Mouse (Mus musculus) thymus, postnatal 36 days (tissue): ENCODE data around the gene Ldlrad3.

Source experiments
- DNase-seq, 2 experiments: peaks; one replicate each; pipeline ENCODE4 v3.0.0; 2022; ENCODE audit warnings: mixed read lengths in 2 of 2

Ldlrad3 gene

DNA sequence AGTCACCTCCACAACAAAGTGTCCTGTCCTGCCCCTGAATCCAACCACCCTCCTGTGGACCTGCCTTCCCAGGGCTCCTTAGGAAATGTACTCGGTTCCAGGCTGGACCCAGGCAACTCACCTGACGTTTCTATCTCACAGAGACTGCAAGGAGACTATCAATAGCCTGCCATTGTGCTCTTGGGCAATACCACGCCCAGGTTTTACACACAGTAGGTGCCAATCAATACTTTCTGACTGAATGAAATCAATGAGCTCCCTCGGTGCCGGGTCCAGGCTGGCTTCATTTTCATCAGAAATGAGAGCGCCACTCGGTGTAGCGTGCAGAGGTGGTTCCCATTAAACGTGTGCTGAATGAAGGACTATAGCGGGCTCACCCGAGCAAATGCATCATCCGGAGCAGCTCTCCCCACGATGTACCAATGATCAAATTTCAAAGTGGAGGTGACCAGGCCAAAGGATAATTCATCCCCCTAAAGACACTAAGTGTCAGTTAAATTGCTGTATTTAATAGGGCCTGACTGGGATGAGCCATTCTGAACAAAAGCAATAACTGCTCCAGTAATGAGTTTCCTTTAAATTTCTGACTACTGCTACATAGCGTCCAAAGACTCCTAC is 43.4 kb downstream of the Ldlrad3 start:
- DNase-seq = no peak

DNA sequence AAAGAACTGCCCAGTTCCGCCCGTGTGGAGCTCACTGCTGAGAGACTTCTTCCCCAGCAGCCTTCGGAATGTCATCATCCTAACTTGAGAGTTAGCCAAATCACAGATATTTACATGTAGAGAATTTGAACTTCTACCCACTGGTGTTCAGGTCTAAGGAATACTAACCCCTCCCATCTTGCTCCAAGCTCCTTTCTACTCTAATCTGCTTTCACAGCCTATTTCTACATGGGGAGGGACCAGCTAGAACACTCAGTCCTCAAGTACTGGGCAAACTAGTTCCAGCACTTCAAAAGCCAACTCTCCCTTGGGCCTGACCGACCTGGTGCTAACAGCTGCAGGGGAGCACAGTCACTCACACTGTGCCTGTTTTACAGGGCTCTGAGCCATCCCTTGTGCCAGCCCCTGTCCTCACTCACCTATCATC is 44.0 kb downstream of the Ldlrad3 start:
- no peak for DNase-seq

DNA sequence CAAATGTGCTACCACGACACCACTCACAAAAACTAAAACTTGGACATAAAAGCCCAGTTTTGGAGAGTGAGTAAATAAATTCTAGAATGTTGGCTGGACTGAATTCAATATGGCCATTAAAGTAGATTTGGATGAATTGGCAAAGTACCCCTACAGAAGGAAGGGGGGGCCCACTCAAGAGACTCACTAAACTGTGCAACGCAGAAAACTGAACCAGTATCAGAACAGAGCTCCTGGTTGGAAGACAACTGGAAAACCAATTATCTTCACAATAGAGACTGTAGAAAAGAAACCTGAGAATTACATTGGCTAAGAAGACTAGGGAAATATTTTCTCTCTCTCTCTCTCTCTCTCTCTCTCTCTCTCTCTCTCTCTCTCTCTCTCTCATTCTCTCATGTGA is 45.0 kb downstream of the Ldlrad3 start:
- DNase-seq = no peak

DNA sequence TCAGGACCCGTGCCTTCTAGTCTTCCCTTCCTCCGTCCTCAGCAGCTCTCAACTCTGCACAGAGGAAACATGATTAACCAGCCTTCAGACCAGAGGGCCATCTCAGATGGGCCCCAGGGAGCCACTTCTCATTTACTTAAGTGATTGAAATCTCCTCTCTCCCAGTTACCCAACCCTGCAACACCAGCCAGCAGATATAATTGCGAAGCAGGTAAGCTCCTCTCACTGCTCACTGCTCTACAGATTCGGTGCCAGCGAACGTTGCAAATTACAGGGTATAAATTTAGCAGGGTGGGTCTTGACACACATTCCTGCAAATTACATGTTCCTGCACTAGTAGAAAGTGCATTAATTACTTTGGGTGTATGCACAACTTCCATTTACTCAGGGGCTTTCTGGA is 48.3 kb downstream of the Ldlrad3 start:
- DNase-seq = no peak

DNA sequence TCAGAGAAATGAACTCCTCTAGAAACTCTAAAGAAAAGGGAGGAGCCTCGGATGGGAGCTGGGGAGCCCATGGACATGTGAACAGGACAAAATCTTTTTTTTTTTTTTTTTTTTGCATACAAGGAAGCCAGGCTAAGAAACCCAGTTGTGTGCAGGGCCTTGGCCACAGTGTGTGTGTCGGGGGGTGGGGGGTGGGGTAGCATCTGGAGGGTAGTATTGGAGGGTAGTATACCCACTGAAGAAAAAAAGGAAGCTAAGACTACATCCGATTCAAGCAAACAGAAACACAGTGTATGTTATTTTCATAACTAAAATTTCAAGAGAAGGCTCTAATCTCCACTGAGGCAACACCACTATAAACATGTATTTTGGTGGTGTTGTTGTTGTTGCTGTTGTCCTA is 50.0 kb downstream of the Ldlrad3 start:
- no peak for DNase-seq

GRCm38 (mm10) chr2:102134510-102135262 is 51.5 kb downstream of the Ldlrad3 start:
- DNase-seq = no peak

DNA sequence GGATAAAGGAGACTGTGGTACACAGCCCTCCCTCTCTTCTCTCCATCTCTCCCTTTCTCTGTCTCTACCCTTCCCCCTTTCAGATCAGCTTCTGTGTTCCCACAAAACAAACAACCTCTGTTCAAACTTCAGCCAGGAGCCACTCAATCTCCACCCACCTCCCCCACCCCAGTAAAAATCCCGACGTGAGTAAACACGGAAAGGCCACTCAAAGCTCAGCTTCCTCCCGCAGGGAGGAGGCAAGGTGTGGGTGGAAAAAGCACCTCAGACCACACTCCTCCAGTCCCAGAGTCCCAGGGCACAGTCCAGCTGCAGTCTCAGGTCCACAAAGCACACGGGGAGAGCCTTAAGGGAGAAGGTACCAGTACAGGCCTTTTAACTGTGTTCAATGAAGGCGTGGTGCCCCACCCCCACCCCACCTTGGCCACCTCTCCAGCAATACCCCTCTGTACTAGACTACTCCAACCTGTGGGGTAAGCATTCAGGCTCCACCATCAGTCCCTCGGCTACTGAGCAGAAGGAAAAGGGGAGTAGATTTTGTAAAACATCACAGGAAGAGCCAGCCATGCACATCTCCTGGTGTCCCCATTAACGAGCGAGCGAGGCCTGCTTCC is 53.1 kb downstream of the Ldlrad3 start:
- no peak for DNase-seq

DNA sequence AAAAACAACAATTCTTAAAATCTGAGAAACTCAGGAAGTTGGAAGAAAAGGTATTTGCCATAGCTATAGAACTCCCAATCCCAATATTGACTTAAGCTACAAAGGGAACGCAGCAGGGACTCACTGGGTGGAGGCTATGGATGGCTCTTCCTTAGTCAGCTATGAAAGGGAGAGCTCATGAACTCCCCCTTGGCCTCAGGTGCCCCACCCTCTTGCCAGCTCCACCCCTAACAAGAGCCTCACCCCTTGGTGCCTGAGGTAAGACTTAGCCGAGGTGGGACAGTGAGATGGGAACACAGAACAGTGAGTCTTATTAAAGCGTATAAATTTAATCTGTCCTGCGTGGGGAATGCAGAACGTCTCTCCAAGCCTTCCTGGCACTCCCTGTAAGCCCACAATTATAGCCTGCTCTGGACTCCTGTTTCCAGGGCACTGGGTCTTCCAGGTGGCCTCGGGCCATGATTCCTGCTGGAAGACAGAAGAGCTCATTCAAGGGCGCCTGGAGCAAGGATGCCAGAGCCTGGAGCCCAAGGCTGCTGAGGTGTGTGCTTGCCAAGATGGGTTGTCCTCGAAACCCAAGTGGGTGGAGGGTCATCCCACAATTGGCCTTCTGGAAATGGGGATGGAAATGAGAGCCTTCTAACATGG is 55.9 kb downstream of the Ldlrad3 start:
- no peak for DNase-seq

GRCm38 (mm10) chr2:102129235-102129634 is 57.0 kb downstream of the Ldlrad3 start:
- no peak for DNase-seq

DNA sequence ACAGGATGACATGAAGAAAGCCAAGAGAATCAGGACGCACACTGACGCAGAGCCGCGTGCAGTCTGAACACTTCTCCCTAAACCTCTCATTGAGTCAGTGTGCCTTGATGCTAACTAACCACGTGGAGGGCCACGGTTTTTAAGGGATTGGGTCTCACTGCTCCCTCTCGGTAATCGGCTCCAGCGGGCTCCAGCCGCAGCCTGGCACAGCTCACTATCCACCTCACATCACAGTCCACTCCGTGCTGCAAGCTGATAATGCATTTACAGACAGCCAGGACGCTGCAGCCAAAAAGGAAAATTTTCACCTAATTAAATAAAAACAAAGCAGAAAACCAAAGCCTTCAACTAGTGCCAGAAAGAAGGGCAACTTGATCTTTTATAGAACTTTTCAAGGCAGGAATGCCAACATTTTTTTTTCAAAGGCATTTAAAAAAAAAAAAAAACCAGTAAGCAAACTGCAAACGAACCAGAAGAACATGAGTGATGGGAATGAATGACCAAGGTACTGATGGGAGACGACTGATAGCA is 57.6 kb downstream of the Ldlrad3 start:
- DNase-seq = no peak

- no peak for DNase-seq
Observed at GRCm38 (mm10) chr2:102127791-102128387, 58.3 kb downstream of the Ldlrad3 start.

DNA sequence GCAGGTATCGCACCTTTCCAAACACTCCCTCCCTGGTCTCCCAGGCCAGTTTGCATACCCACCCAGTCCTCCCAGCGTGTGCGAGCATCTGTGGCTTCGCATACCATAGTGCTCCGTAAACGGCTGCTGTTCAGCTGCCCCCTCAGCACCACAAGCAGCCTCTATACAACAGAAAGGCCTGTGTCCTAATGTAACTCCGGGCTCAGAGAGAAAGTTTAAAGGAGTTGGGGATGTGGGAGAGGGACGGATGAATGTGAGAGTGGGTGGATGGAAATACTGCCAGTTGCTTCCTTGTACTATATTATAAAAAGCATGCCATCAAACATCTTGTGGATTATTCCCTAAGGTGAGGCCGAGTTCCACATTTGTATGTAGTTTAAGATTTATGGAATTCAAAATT is 59.0 kb downstream of the Ldlrad3 start:
- DNase-seq = no peak

GRCm38 (mm10) chr2:102126076-102126475 is 60.1 kb downstream of the Ldlrad3 start:
- no peak for DNase-seq

GRCm38 (mm10) chr2:102125042-102125441 is 61.1 kb downstream of the Ldlrad3 start:
- DNase-seq = no peak

- DNase-seq = no peak
Observed at GRCm38 (mm10) chr2:102122146-102122515, 64.1 kb downstream of the Ldlrad3 start.

- DNase-seq = no peak
Observed at GRCm38 (mm10) chr2:102121440-102122145, 64.6 kb downstream of the Ldlrad3 start.

- DNase-seq = peak in 1 of 2 experiments; percentile 35
Observed at GRCm38 (mm10) chr2:102119751-102120505, 66.3 kb downstream of the Ldlrad3 start.

GRCm38 (mm10) chr2:102118988-102119460 is 67.2 kb downstream of the Ldlrad3 start:
- peak in 1 of 2 experiments; percentile 50 for DNase-seq

DNA sequence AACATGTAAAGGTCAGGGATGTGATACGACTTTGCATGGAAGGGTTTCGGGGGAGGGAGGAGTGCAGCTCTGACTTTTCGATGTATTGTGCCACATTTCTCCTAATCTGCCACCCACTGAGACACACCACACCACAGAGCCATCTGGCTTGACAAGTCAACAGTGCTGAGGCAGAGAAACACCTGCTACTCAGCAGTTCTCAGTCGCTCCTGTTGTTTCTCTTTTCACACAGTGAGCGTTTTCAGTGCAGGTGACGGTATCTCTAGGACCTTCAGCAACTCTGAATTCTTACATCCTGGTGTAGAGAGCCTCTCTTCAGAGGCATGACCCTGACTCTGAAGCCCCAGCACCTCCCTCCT is 68.8 kb downstream of the Ldlrad3 start:
- DNase-seq = peak; percentile 40 to 63

GRCm38 (mm10) chr2:102116521-102117401 is 69.4 kb downstream of the Ldlrad3 start:
- peak in 1 of 2 experiments; percentile 49 for DNase-seq
